Mouse (Mus musculus): ENCODE data around the gene Pcsk5. TPM values are rescaled to one million over a fixed set of nuclear protein-coding genes. Genes with fewer than 3 reads are reported as not detected.

Gene Pcsk5
- polyA plus RNA-seq, 1 experiment from 2014 or later, result 27.8 TPM

GRCm38 (mm10) chr19:17799419-17800185 lies 37.8 kb downstream of the Pcsk5 start:
- 92% methylated on average over 4 of the region's 4 CpGs for WGBS
- H3K9me3 ChIP-seq (replicated peaks), result no peaks in the 10 kb centered on the region
- no peak for ATAC-seq (replicated peaks; ENCODE audit: low FRiP score)

GRCm38 (mm10) chr19:17793457-17793856 lies 44.0 kb downstream of the Pcsk5 start:
- no peak overlapping the region for H3K4me3 ChIP-seq (replicated peaks)
- H3K4me2 ChIP-seq, result no peak overlapping the region
- H3K4me1 ChIP-seq, result no peaks in the 10 kb centered on the region
- no peak overlapping the region for H3K27ac ChIP-seq
- peaks cover 13% of the 10 kb centered on the region; the same call in 1 of the 2 replicates for H3K36me3 ChIP-seq
- no peaks in the 10 kb centered on the region for H3K27me3 ChIP-seq
- WGBS, result 84% methylated on average over 4 of the region's 4 CpGs
- no peak for ATAC-seq (replicated peaks; ENCODE audit: low FRiP score)
- H3K9ac ChIP-seq, result no peak overlapping the region
- no peaks in the 10 kb centered on the region for H3K9me3 ChIP-seq (replicated peaks)

More at GRCm38 (mm10) chr19:17799419-17800185, 37.8 kb downstream of the Pcsk5 start:
- Histone ChIP-seq H3K4me3 (replicated peaks) (no peak overlapping the region), H3K36me3 (no peaks in the 10 kb centered on the region), H3K9ac (no peak overlapping the region), H3K27ac (no peak overlapping the region), H3K4me2 (no peak overlapping the region), H3K4me1 (no peaks in the 10 kb centered on the region), H3K27me3 (no peaks in the 10 kb centered on the region)

GRCm38 (mm10) chr19:17791485-17792052 lies 45.9 kb downstream of the Pcsk5 start:
- no peak overlapping the region for H3K9ac ChIP-seq
- H3K27ac ChIP-seq, result no peak overlapping the region
- no peaks in the 10 kb centered on the region for H3K4me1 ChIP-seq
- H3K4me2 ChIP-seq, result no peak overlapping the region
- no peaks in the 10 kb centered on the region for H3K27me3 ChIP-seq
- WGBS, result 86% methylated on average over 5 of the region's 5 CpGs
- no peak overlapping the region for H3K4me3 ChIP-seq (replicated peaks)
- no peaks in the 10 kb centered on the region for H3K9me3 ChIP-seq (replicated peaks)
- ATAC-seq (replicated peaks; ENCODE audit: low FRiP score), result no peak
- H3K36me3 ChIP-seq, result peaks cover 13% of the 10 kb centered on the region; the same call in 1 of the 2 replicates

- Histone ChIP-seq H3K4me3 (replicated peaks) (no peak overlapping the region), H3K4me1 (no peaks in the 10 kb centered on the region), H3K9ac (no peak overlapping the region), H3K36me3 (peaks cover 13% of the 10 kb centered on the region; the same call in 1 of the 2 replicates), H3K27me3 (no peaks in the 10 kb centered on the region), H3K9me3 (replicated peaks) (no peaks in the 10 kb centered on the region), H3K27ac (no peak overlapping the region), H3K4me2 (no peak overlapping the region)
- no peak for ATAC-seq (replicated peaks; ENCODE audit: low FRiP score)
- 83% methylated on average over 10 of the region's 10 CpGs for WGBS
Observed at GRCm38 (mm10) chr19:17788617-17789317, 48.7 kb downstream of the Pcsk5 start.

- 85% methylated on average over 3 of the region's 3 CpGs for WGBS
- H3K9ac ChIP-seq, result no peak overlapping the region
- H3K4me1 ChIP-seq, result no peaks in the 10 kb centered on the region
- H3K9me3 ChIP-seq (replicated peaks), result no peaks in the 10 kb centered on the region
- no peaks in the 10 kb centered on the region for H3K36me3 ChIP-seq
- no peaks in the 10 kb centered on the region for H3K27me3 ChIP-seq
- no peak overlapping the region for H3K27ac ChIP-seq
- H3K4me2 ChIP-seq, result no peak overlapping the region
- H3K4me3 ChIP-seq (replicated peaks), result no peak overlapping the region
- no peak for ATAC-seq (replicated peaks; ENCODE audit: low FRiP score)
Observed at GRCm38 (mm10) chr19:17786744-17787143, 50.7 kb downstream of the Pcsk5 start.

- no peak overlapping the region for H3K4me2 ChIP-seq
- no peak overlapping the region for H3K9ac ChIP-seq
- no peak overlapping the region for H3K4me3 ChIP-seq (replicated peaks)
- no peak overlapping the region for H3K27ac ChIP-seq
- H3K9me3 ChIP-seq (replicated peaks), result no peaks in the 10 kb centered on the region
- no peaks in the 10 kb centered on the region for H3K36me3 ChIP-seq
- 76% methylated on average over 2 of the region's 2 CpGs for WGBS
- no peak for ATAC-seq (replicated peaks; ENCODE audit: low FRiP score)
- no peaks in the 10 kb centered on the region for H3K4me1 ChIP-seq
- no peaks in the 10 kb centered on the region for H3K27me3 ChIP-seq
Observed at GRCm38 (mm10) chr19:17784401-17785192, 52.8 kb downstream of the Pcsk5 start.

- 76% methylated on average over 2 of the region's 2 CpGs for WGBS
Observed at GRCm38 (mm10) chr19:17783231-17783630, 54.2 kb downstream of the Pcsk5 start.

GRCm38 (mm10) chr19:17781323-17781722 lies 56.1 kb downstream of the Pcsk5 start:
- no peak overlapping the region for H3K4me3 ChIP-seq (replicated peaks)
- H3K4me1 ChIP-seq, result no peaks in the 10 kb centered on the region
- no peak overlapping the region for H3K27ac ChIP-seq
- H3K4me2 ChIP-seq, result no peak overlapping the region
- no peaks in the 10 kb centered on the region for H3K27me3 ChIP-seq
- ATAC-seq (replicated peaks; ENCODE audit: low FRiP score), result no peak
- H3K36me3 ChIP-seq, result no peaks in the 10 kb centered on the region
- H3K9ac ChIP-seq, result no peak overlapping the region
- no peaks in the 10 kb centered on the region for H3K9me3 ChIP-seq (replicated peaks)
- WGBS, result 67% methylated on average over 4 of the region's 4 CpGs

More at GRCm38 (mm10) chr19:17783231-17783630, 54.2 kb downstream of the Pcsk5 start:
- Histone ChIP-seq H3K4me3 (replicated peaks) (no peak overlapping the region), H3K36me3 (no peaks in the 10 kb centered on the region), H3K27me3 (no peaks in the 10 kb centered on the region), H3K9ac (no peak overlapping the region), H3K9me3 (replicated peaks) (no peaks in the 10 kb centered on the region), H3K27ac (no peak overlapping the region), H3K4me2 (no peak overlapping the region), H3K4me1 (no peaks in the 10 kb centered on the region)
- ATAC-seq (replicated peaks; ENCODE audit: low FRiP score), result no peak

GRCm38 (mm10) chr19:17775943-17776342 lies 61.5 kb downstream of the Pcsk5 start:
- Histone ChIP-seq H3K9me3 (replicated peaks) (no peaks in the 10 kb centered on the region), H3K9ac (no peak overlapping the region), H3K27me3 (no peaks in the 10 kb centered on the region), H3K4me3 (replicated peaks) (no peak overlapping the region), H3K27ac (no peak overlapping the region), H3K4me2 (no peak overlapping the region), H3K4me1 (peaks cover 3% of the 10 kb centered on the region), H3K36me3 (no peaks in the 10 kb centered on the region)
- 81% methylated on average over 2 of the region's 2 CpGs for WGBS
- no peak for ATAC-seq (replicated peaks; ENCODE audit: low FRiP score)

GRCm38 (mm10) chr19:17775097-17775496 lies 62.3 kb downstream of the Pcsk5 start:
- WGBS, result 56% methylated on average over 2 of the region's 2 CpGs
- H3K4me2 ChIP-seq, result no peak overlapping the region
- H3K4me3 ChIP-seq (replicated peaks), result no peak overlapping the region
- no peak overlapping the region for H3K9ac ChIP-seq
- H3K27me3 ChIP-seq, result no peaks in the 10 kb centered on the region
- no peak overlapping the region for H3K27ac ChIP-seq
- H3K4me1 ChIP-seq, result peaks cover 3% of the 10 kb centered on the region
- no peaks in the 10 kb centered on the region for H3K9me3 ChIP-seq (replicated peaks)
- no peak for ATAC-seq (replicated peaks; ENCODE audit: low FRiP score)
- H3K36me3 ChIP-seq, result no peaks in the 10 kb centered on the region

- Histone ChIP-seq H3K27me3 (no peaks in the 10 kb centered on the region), H3K4me2 (no peak overlapping the region), H3K9me3 (replicated peaks) (no peaks in the 10 kb centered on the region), H3K4me3 (replicated peaks) (no peak overlapping the region), H3K9ac (no peak overlapping the region), H3K36me3 (no peaks in the 10 kb centered on the region), H3K4me1 (peaks cover 3% of the 10 kb centered on the region), H3K27ac (no peak overlapping the region)
- 57% methylated on average over 1 of the region's 1 CpGs for WGBS
- no peak for ATAC-seq (replicated peaks; ENCODE audit: low FRiP score)
Observed at GRCm38 (mm10) chr19:17774061-17774460, 63.4 kb downstream of the Pcsk5 start.

Measured in kidney, embryonic 15.5 days (tissue).